Mouse (Mus musculus) cortical plate, adult 2 months (tissue): ENCODE results near the gene Cntn5.

Experiments
- CTCF ChIP-seq: fragments of 200-500 bp; IDR thresholded peaks from 2 replicates; pipeline ENCODE4 v1.5.1; 2011; ENCODE audit warnings: mild to moderate bottlenecking, control low read depth, low read length; ENCODE audit not compliant: insufficient read depth; ENCODE audit errors: extremely low read depth
- POLR2A ChIP-seq: fragments of 200-500 bp; IDR thresholded peaks from 2 replicates; pipeline ENCODE4 v1.6.1; 2011; ENCODE audit warnings: mild to moderate bottlenecking, low read length, control low read depth; ENCODE audit not compliant: insufficient read depth; ENCODE audit errors: extremely low read depth

- no peak for TF ChIP-seq POLR2A
- TF ChIP-seq CTCF = no peak
Measured at GRCm38 (mm10) chr9:9920580-9920979, 984.0 kb downstream of the Cntn5 start.
